Mouse (Mus musculus) forebrain, postnatal 0 days (tissue): Measurements from ENCODE around the gene Fen1. TPM values are rescaled to one million over a fixed set of nuclear protein-coding genes. Genes with fewer than 3 reads are reported as not detected.

Experiments used
- ATAC-seq: fragments of 200-750 bp; cut with Nextera tagmentation; 2 replicates; pipeline ENCODE4 v1.8.0; 2017; ENCODE audit warnings: mild to moderate bottlenecking, moderate library complexity
- DNase-seq: peaks from one replicate; pipeline ENCODE4 v3.0.0-alpha.2; 2015
- H3K27ac ChIP-seq: fragments of 300-500 bp; sonication (generic); 2 replicates; pipeline ENCODE4 v1.5.1; 2014; ENCODE audit warnings: low read depth, mild to moderate bottlenecking, antibody characterized with exemption, low read length, moderate library complexity, mixed read lengths
- H3K27me3 ChIP-seq: fragments of 300-500 bp; sonication (generic); 2 replicates; pipeline ENCODE4 v1.6.1; 2014; ENCODE audit warnings: mild to moderate bottlenecking, low read length, mixed read lengths; ENCODE audit not compliant: insufficient read depth
- H3K36me3 ChIP-seq: fragments of 300-500 bp; sonication (generic); 2 replicates; pipeline ENCODE4 v1.6.1; 2014; ENCODE audit warnings: mild to moderate bottlenecking, moderate library complexity; ENCODE audit not compliant: insufficient read depth
- H3K4me1 ChIP-seq: fragments of 300-500 bp; sonication (generic); 2 replicates; pipeline ENCODE4 v1.6.1; 2014; ENCODE audit warnings: antibody characterized with exemption; ENCODE audit not compliant: insufficient read depth
- H3K4me2 ChIP-seq: fragments of 300-500 bp; sonication (generic); 2 replicates; pipeline ENCODE4 v1.6.1; 2014; ENCODE audit warnings: low read depth, mild to moderate bottlenecking, moderate library complexity
- H3K4me3 ChIP-seq: fragments of 300-500 bp; sonication (generic); 2 replicates; pipeline ENCODE4 v1.5.1; 2014; ENCODE audit warnings: low read depth, low read length, mixed read lengths
- H3K9ac ChIP-seq: fragments of 300-500 bp; sonication (generic); 2 replicates; pipeline ENCODE4 v1.6.1; 2014; ENCODE audit warnings: mild to moderate bottlenecking
- H3K9me3 ChIP-seq: fragments of 300-500 bp; sonication (generic); 2 replicates; pipeline ENCODE4 v1.6.1; 2016; ENCODE audit warnings: low read length
- CTCF ChIP-seq: sonication (generic); IDR thresholded peaks from 2 replicates; pipeline ENCODE4 v1.5.1; 2016; ENCODE audit warnings: antibody characterized with exemption, control low read depth, low read depth
- WGBS: fragments of 180-500 bp; shearing (Covaris S2); extraction: QIAGEN DNeasy Blood & Tissue Kit; methylation state at CpG from one replicate; pipeline ENCODE4 v1.1.7; 2014; 5-methylcytosine and 5-hydroxymethylcytosine counted together
- polyA plus RNA-seq: library from polyadenylated mRNA; unstranded; fragments of >200 nt; fragmentation: Nextera tagmentation; extraction: Ambion mirVana; gene quantifications from 2 replicates; pipeline ENCODE4 v1.2.1, GENCODE M21; 2015
- total RNA-seq: library from RNA; depleted of rRNA; stranded (reverse); fragments of >200 nt; gene quantifications from 2 replicates; pipeline ENCODE4 v1.2.3, GENCODE M21; 2014; rRNA removed

Gene Fen1
- total RNA-seq: 23.4 and 24.6 TPM in 2 replicates
- 28.7 and 30.8 TPM in 2 replicates for polyA plus RNA-seq

- DNase-seq (peak; percentile 97), ATAC-seq (peak; percentile 97)
- peak within 1 kb of the TSS; percentile 78 for H3K4me3 ChIP-seq
- H3K9me3 ChIP-seq: no peaks in the 10 kb centered on the region
- H3K27ac ChIP-seq: peak within 1 kb of the TSS; percentile 71
- peak within 1 kb of the TSS; percentile 83 for H3K4me2 ChIP-seq
- WGBS: 1% methylated on average over 40 of the region's 40 CpGs
- 0 out of 2 replicates have a peak, but pooled peaks cover 8% of the 10 kb centered on the region for H3K4me1 ChIP-seq
- H3K27me3 ChIP-seq: no peaks in the 10 kb centered on the region
- peaks cover 44% of the 10 kb centered on the region for H3K36me3 ChIP-seq
- TF ChIP-seq CTCF: no peak
- peak within 1 kb of the TSS; percentile 60 for H3K9ac ChIP-seq
Observed at GRCm38 (mm10) chr19:10203848-10204615, at the start of gene Fen1, which contains the start of gene Tmem258. TSS of gene Fen1 (minus strand) at chr19:10204169. TSS of gene Tmem258 (plus strand) at chr19:10204014.

GRCm38 (mm10) chr19:10248128-10248527, 44.2 kb upstream of the Fen1 start:
- ATAC-seq (no peak), DNase-seq (no peak)
- Histone ChIP-seq H3K36me3 (peaks cover 41% of the 10 kb centered on the region), H3K27me3 (no peaks in the 10 kb centered on the region), H3K4me2 (no peak overlapping the region), H3K4me1 (no peaks in the 10 kb centered on the region), H3K27ac (no peak overlapping the region), H3K9me3 (no peaks in the 10 kb centered on the region), H3K4me3 (no peak overlapping the region), H3K9ac (no peak overlapping the region)
- no peak for TF ChIP-seq CTCF
- WGBS: 70% methylated on average over 20 of the region's 20 CpGs

GRCm38 (mm10) chr19:10247165-10247564, 43.2 kb upstream of the Fen1 start:
- TF ChIP-seq CTCF: no peak
- Histone ChIP-seq H3K4me2 (no peak overlapping the region), H3K9ac (no peak overlapping the region), H3K36me3 (peaks cover 32% of the 10 kb centered on the region), H3K4me3 (no peak overlapping the region), H3K27ac (no peak overlapping the region), H3K4me1 (no peaks in the 10 kb centered on the region), H3K27me3 (no peaks in the 10 kb centered on the region), H3K9me3 (no peaks in the 10 kb centered on the region)
- 32% methylated on average over 6 of the region's 6 CpGs for WGBS
- ATAC-seq: no peak
- DNase-seq: no peak

GRCm38 (mm10) chr19:10244183-10244582, 40.2 kb upstream of the Fen1 start:
- 26% methylated on average over 3 of the region's 3 CpGs for WGBS
- no peak for ATAC-seq
- Histone ChIP-seq H3K4me2 (no peak overlapping the region), H3K4me1 (no peaks in the 10 kb centered on the region), H3K9ac (no peak overlapping the region), H3K4me3 (no peak overlapping the region), H3K36me3 (peaks cover 15% of the 10 kb centered on the region), H3K9me3 (no peaks in the 10 kb centered on the region), H3K27ac (no peak overlapping the region), H3K27me3 (0 out of 2 replicates have a peak, but pooled peaks cover 4% of the 10 kb centered on the region)
- peak; percentile 48; the same call in 1 of the 2 replicates for TF ChIP-seq CTCF
- DNase-seq: no peak

- Histone ChIP-seq H3K27me3 (0 out of 2 replicates have a peak, but pooled peaks cover 4% of the 10 kb centered on the region), H3K36me3 (peaks cover 8% of the 10 kb centered on the region), H3K27ac (no peak overlapping the region), H3K4me3 (no peak overlapping the region), H3K4me1 (no peaks in the 10 kb centered on the region), H3K9ac (no peak overlapping the region), H3K4me2 (no peak overlapping the region), H3K9me3 (no peaks in the 10 kb centered on the region)
- WGBS: 4% methylated on average over 8 of the region's 8 CpGs
- no peak for DNase-seq
- TF ChIP-seq CTCF: no peak
- ATAC-seq: no peak
Observed at GRCm38 (mm10) chr19:10242916-10243315, 38.9 kb upstream of the Fen1 start.

- H3K4me3 ChIP-seq: peak within 1 kb of the TSS; percentile 32
- ATAC-seq: peak; percentile 81
- WGBS: 8% methylated on average over 39 of the region's 43 CpGs
Observed at GRCm38 (mm10) chr19:10240654-10241305, 36.8 kb upstream of the Fen1 start, which contains the start of gene Myrf. TSS of gene Myrf (minus strand) at chr19:10240748.

More at GRCm38 (mm10) chr19:10240654-10241305, 36.8 kb upstream of the Fen1 start, which contains the start of gene Myrf:
- Histone ChIP-seq H3K9ac (no peak within 1 kb of the TSS), H3K36me3 (no peaks in the 10 kb centered on the region), H3K27ac (no peak within 1 kb of the TSS), H3K4me2 (peak within 1 kb of the TSS; percentile 57), H3K9me3 (no peaks in the 10 kb centered on the region), H3K27me3 (peaks cover 4% of the 10 kb centered on the region; the same call in 1 of the 2 replicates), H3K4me1 (no peaks in the 10 kb centered on the region)
- TF ChIP-seq CTCF: peak; percentile 84
- peak; percentile 72 for DNase-seq
